Mouse (Mus musculus) testis, adult 2 months (tissue): ENCODE results near the gene Gm9736. TPM values are rescaled to one million over a fixed set of nuclear protein-coding genes. Genes with fewer than 3 reads are reported as not detected.
"Not testable (repeated sequence)": the region's sequence is repeated elsewhere in the genome, so short reads cannot be mapped to it uniquely, and the experiment has no call there.

ENCODE experiments used
- H3K27ac ChIP-seq: fragments of 200-500 bp; 2 replicates; pipeline ENCODE4 v1.5.1; 2012; ENCODE audit warnings: low read depth, low read length; ENCODE audit not compliant: control insufficient read depth, insufficient read depth
- H3K27me3 ChIP-seq: fragments of 200-500 bp; 2 replicates; pipeline ENCODE4 v1.6.1; 2012; ENCODE audit warnings: mild to moderate bottlenecking, low read length, moderate library complexity; ENCODE audit not compliant: control insufficient read depth, insufficient read depth
- H3K36me3 ChIP-seq: fragments of 200-500 bp; 2 replicates; pipeline ENCODE4 v1.6.1; 2012; ENCODE audit warnings: mild to moderate bottlenecking, low read length; ENCODE audit not compliant: control insufficient read depth, insufficient read depth
- H3K4me1 ChIP-seq: fragments of 200-500 bp; 2 replicates; pipeline ENCODE4 v1.6.1; 2012; ENCODE audit warnings: low read length; ENCODE audit not compliant: control insufficient read depth, insufficient read depth
- H3K4me3 ChIP-seq: fragments of 200-500 bp; 2 replicates; pipeline ENCODE4 v1.5.1; 2012; ENCODE audit warnings: low read depth, mild to moderate bottlenecking, low read length, moderate library complexity, mixed read lengths; ENCODE audit not compliant: control insufficient read depth
- CTCF ChIP-seq: fragments of 200-500 bp; IDR thresholded peaks from 2 replicates; pipeline ENCODE4 v1.5.1; 2012; ENCODE audit warnings: low read depth, mild to moderate bottlenecking, inconsistent platforms, low read length, moderate library complexity; ENCODE audit not compliant: control insufficient read depth, insufficient read depth, insufficient replicate concordance
- POLR2A ChIP-seq: fragments of 200-500 bp; IDR thresholded peaks from 2 replicates; pipeline ENCODE4 v1.6.1; 2012; ENCODE audit warnings: low read depth, mild to moderate bottlenecking, inconsistent platforms, low read length, moderate library complexity; ENCODE audit not compliant: control insufficient read depth
- polyA plus RNA-seq: library from polyadenylated mRNA; depleted of rRNA; stranded (reverse); fragments of >200 nt; gene quantifications from 2 replicates; pipeline ENCODE4 v1.2.3, GENCODE M21; 2012

Gene Gm9736
- polyA plus RNA-seq, 1 experiment: not detected

- H3K27ac ChIP-seq, H3K4me1 ChIP-seq, H3K36me3 ChIP-seq, H3K4me3 ChIP-seq, H3K27me3 ChIP-seq: not testable (repeated sequence)
Measured at GRCm38 (mm10) chr10:77771225-77771624, 20.1 kb upstream of the Gm9736 start, which contains the start of gene Gm3238. Gene Gm3238, minus strand, starts transcription at chr10:77771325.

GRCm38 (mm10) chr10:77769727-77770126, 18.6 kb upstream of the Gm9736 start:
- TF ChIP-seq CTCF (no peak), POLR2A (no peak)
- Histone ChIP-seq H3K27ac (no peak overlapping the region), H3K4me1 (no peaks in the 10 kb centered on the region), H3K4me3 (no peak overlapping the region), H3K27me3 (no peaks in the 10 kb centered on the region), H3K36me3 (no peaks in the 10 kb centered on the region)

- not testable (repeated sequence) for H3K27ac ChIP-seq, H3K36me3 ChIP-seq, H3K4me3 ChIP-seq, H3K4me1 ChIP-seq, H3K27me3 ChIP-seq
Measured at GRCm38 (mm10) chr10:77759582-77759981, 8.4 kb upstream of the Gm9736 start, which contains the start of gene Gm3233. Gene Gm3233, minus strand, starts transcription at chr10:77759682.

GRCm38 (mm10) chr10:77753448-77753847, 2.3 kb upstream of the Gm9736 start:
- Histone ChIP-seq H3K4me1 (no peaks in the 10 kb centered on the region), H3K27ac (no peak overlapping the region), H3K27me3 (no peaks in the 10 kb centered on the region), H3K36me3 (no peaks in the 10 kb centered on the region), H3K4me3 (no peak overlapping the region)
- no peak for TF ChIP-seq POLR2A
- no peak for TF ChIP-seq CTCF

GRCm38 (mm10) chr10:77752312-77752711, 1.2 kb upstream of the Gm9736 start:
- not testable (repeated sequence) for H3K4me1 ChIP-seq, H3K4me3 ChIP-seq, H3K36me3 ChIP-seq, H3K27me3 ChIP-seq, H3K27ac ChIP-seq

- H3K27ac ChIP-seq, H3K4me1 ChIP-seq, H3K36me3 ChIP-seq, H3K27me3 ChIP-seq, H3K4me3 ChIP-seq: not testable (repeated sequence)
Measured at GRCm38 (mm10) chr10:77750686-77751085, 468 bp downstream of the Gm9736 start.

GRCm38 (mm10) chr10:77741924-77742688, 9.0 kb downstream of the Gm9736 start, which contains the start of gene Gm18596:
Gene Gm18596, minus strand, starts transcription at chr10:77742638.
- not testable (repeated sequence) for H3K4me3 ChIP-seq, H3K27ac ChIP-seq, H3K27me3 ChIP-seq, H3K36me3 ChIP-seq, H3K4me1 ChIP-seq

GRCm38 (mm10) chr10:77738929-77739328, 12.2 kb downstream of the Gm9736 start:
- Histone ChIP-seq H3K4me1 (no peaks in the 10 kb centered on the region), H3K27me3 (no peaks in the 10 kb centered on the region), H3K4me3 (no peak overlapping the region), H3K27ac (no peak overlapping the region), H3K36me3 (no peaks in the 10 kb centered on the region)
- TF ChIP-seq POLR2A (no peak), CTCF (no peak)
